Mouse (Mus musculus): ENCODE data around the gene Frmd4a.

- TF ChIP-seq CTCF (IDR thresholded peaks at IDR 0.05; ENCODE audit: low read depth): no peak
- TF ChIP-seq EP300 (optimal IDR thresholded peaks at IDR 0.05): no peak
These were observed 469.8 kb downstream of the Frmd4a start for GRCm38 (mm10) chr2:4487280-4487679.

All from stomach, postnatal 0 days (tissue).